Mouse (Mus musculus): ENCODE results near the gene Sprr2a2.
A peak's percentile ranks its signal among the peaks of the same experiment; 100 is the strongest.
"Not testable (repeated sequence)": the region's sequence is repeated elsewhere in the genome, so short reads cannot be mapped to it uniquely, and the experiment has no call there.

The Sprr2a2 gene

DNA sequence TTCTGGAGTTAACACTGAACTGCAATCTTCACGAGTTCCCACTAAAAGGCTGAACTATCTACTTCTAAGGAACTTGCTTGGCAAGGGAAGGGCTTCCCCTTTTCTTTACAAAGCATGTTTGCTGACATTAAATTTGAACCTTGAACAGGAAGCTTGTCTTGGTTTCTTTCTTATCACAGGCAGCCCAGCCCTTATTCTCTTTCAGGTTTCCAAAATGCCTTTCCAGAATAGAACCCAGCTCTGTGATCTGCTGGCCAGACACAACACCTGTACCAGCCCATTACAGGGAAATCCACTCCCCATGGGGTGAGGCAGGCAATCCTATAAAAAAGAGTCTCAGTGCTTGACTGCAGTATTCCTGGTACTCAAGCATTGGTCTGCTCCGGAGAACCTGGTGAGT is at the start of gene Sprr2a2, which contains the start of gene Sprr2a1:
Sprr2a2 (plus strand) TSS at position 352 of the 400 bp plus-strand sequence.
Sprr2a1 (plus strand) TSS at position 231 of the 400 bp plus-strand sequence.
- not testable (repeated sequence) for DNase-seq (ENCODE audit: low spot score)

- peak; percentile 65 for DNase-seq (ENCODE audit: low spot score)
Observed at GRCm38 (mm10) chr3:92169847-92170246, 45.9 kb upstream of the Sprr2a2 start.

DNA sequence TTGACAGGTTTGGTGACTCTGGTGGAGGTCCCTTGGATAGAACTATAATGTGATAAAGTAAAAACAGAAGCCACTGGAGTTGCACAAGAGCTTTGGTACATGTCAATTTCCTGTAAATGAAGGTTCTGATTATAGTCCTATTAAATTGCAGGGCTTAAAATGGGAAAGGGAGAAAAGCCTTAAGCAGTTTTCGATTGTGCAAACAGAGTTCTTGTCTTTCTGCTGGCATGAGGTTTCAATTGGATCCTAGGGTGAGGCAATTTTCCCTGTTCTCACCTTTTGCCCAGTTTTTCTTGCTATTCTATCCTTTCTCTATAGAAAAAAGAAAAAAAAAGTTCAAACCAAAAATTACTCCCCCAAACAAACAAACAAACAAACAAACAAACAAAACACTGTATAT is 38.8 kb upstream of the Sprr2a2 start:
- DNase-seq (ENCODE audit: low spot score): no peak

DNA sequence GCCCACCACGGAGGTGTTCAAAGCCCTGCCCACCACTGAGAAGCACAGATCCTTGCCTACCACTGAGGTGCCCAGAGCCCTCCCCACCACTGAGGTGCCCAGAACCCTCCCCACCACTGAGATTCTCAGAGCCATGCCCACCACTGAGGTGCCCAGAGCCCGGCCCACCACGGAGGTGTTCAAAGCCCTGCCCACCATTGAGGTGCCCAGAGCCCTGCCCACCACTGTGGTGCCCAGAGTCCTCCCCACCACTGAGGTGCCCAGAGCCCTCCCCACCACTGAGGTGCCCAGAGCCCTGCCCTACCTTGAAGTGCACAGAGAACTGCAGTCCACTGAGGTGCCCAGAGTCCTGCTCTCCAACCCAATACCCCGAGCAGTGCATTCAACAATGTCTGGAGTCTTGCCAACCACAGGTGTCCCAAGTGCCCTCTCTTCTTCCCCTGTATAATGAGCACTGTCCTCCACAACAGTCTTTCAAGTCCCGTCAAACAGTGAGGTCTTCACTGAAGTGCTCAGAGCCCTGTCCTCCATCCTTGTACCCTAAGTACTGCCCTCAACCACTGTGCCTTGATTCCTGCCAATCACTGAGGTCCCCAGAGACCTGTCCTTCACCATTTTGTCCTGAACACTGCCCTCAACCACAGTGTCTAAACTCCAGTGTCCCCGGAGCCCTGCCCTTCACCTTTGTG is 20.1 kb upstream of the Sprr2a2 start:
- no peak for DNase-seq (ENCODE audit: low spot score)

- DNase-seq (ENCODE audit: low spot score): not testable (repeated sequence)
Observed at GRCm38 (mm10) chr3:92211133-92211925, 4.4 kb upstream of the Sprr2a2 start.

DNA sequence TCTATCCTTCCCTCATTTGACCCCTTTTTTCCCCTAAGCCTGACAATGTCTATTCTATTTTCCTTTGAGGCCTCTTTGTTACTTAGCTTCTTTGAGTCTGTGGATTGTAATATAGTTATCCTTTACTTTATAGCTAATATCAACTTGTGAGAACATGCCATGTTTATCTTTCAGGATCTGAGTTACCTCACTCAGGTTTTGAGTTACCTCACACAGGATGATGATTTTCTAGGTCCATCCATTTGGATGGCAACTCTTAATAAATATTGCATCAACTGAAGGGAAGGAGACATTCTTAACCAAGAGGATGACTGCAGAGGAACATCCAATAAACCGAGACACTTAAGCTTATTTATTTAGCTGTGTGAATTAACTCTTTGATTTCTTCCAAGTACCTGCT is 3.7 kb upstream of the Sprr2a2 start:
- not testable (repeated sequence) for DNase-seq (ENCODE audit: low spot score)

- not testable (repeated sequence) for DNase-seq (ENCODE audit: low spot score)
Observed at GRCm38 (mm10) chr3:92213651-92214050, 2.1 kb upstream of the Sprr2a2 start.

DNA sequence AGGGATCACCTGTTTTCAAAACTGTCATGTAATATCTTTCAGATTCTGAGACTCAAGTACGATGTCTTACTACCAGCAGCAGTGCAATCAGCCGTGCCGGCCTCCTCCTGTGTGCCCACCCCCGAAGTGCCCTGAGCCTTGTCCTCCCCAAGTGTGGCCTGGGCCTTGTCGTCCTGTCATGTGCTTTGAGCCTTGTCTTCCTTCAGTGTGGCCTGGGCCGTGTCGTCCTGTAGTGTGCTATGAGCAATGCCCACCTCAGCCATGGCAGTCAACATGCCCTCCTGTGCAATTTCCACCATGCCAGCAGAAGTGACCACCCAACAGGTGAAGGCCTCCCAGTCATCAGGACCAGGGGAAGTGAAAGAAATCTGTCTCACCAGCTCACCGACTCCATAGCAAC is 3.3 kb downstream of the Sprr2a2 start:
- DNase-seq (ENCODE audit: low spot score): not testable (repeated sequence)

DNA sequence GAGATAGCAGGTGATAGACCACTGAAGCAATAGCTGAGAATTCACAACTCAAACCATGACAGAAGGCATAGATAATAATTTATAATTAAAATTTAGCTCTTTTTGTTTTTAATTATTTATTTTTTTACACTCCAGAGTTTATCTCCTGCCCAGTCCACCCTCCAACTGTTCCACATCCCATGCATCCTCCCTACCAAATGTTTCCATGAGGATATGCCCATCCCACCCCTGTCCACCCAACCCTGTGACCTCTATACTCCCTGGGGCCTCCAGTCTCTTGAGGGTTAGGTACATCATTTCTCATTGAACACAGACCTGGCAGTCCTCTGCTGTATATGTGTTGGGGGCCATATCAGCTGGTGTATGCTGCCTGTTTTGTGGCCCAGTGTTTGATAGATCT is 8.0 kb downstream of the Sprr2a2 start:
- DNase-seq (ENCODE audit: low spot score): not testable (repeated sequence)

GRCm38 (mm10) chr3:92227410-92227809 is 11.7 kb downstream of the Sprr2a2 start:
- not testable (repeated sequence) for DNase-seq (ENCODE audit: low spot score)

DNA sequence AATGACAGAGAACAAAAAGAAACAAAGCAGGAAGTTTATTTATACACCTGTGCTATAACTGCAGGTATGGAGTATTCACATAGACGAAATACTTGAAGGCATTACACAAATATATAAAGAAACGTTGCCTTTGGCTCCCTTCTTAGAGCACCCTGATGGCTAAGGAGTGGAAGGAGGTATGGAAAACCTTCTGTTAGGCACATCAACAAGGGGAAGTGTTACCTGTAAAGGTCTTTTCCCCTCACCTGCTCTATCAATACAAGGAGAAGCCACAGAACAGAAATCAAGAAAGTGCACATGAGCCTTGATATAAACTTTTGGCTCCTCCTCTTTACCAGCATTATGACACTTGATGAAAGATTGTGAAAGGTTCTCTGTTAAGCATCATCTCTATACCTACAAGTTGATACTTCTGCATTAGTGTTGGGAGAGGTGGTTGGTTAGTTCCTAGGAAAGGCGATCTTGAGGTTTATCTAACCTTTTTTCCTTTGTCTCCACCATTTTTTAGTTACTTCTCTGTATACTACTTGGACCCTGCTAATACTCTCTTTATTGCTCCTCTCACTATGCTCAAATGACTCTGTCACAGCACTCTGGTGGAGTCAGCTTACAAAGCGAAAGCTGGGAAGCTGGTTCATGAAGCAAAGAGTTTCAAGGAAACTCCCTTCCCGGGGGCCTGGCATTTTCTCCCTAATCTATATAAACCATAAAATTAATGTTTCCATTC is 20.9 kb downstream of the Sprr2a2 start:
- DNase-seq (ENCODE audit: low spot score): not testable (repeated sequence)

DNA sequence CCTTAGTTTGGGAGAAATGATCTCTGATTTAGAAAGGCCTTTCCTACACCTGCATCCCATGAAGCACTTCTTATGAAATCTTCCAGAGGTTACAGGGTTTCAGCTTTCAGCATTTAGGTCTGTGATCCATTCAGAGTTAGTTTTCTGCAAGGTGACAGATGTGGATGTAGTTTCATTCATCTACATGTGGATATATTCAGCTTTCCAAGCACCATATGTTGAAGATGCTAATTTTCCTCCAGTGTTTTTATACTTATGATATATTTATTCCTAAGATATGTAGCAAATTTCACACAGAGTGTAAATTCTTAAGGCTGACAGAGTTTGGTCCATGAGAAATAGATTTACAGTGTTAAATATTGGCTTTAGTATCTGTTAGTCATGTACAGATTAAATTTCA is 23.0 kb downstream of the Sprr2a2 start:
- not testable (repeated sequence) for DNase-seq (ENCODE audit: low spot score)

DNA sequence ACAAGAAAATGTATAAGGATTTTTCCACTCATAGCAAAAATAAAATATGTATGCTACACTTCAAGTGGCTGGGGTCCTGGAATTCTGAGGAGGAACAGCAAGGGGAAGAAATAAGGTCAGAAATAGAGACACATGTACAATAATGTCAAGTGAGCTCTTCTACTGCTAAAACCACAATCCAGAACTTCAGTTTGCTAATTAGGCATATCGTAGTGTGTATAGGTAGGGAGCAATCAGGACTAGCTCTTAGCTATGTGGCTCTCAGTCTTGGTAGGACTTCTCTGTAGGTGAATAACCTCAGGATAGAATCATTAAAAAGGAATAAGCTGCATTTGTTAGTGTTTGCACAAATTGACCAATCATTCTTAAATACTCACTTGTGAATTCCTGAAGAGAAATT is 23.5 kb downstream of the Sprr2a2 start:
- not testable (repeated sequence) for DNase-seq (ENCODE audit: low spot score)

DNA sequence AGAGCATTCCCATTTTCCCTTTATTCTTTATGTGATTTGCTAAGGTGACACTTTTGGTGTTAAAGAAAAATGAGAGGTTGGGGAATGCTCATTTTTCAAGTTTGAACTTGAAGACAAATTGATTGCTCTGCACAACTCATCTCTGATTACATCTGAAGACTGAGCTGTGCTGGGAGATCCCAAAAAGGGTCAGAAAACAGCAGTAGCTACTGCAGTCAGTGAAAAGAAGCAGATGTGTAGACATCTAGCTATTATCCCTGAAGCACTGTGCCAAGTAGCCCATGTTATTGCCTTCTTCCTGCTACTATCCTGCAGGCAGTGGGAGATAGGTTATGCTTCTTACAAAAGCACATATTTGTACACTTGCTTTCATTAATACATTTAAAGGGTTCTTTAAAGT is 29.1 kb downstream of the Sprr2a2 start:
- not testable (repeated sequence) for DNase-seq (ENCODE audit: low spot score)

DNA sequence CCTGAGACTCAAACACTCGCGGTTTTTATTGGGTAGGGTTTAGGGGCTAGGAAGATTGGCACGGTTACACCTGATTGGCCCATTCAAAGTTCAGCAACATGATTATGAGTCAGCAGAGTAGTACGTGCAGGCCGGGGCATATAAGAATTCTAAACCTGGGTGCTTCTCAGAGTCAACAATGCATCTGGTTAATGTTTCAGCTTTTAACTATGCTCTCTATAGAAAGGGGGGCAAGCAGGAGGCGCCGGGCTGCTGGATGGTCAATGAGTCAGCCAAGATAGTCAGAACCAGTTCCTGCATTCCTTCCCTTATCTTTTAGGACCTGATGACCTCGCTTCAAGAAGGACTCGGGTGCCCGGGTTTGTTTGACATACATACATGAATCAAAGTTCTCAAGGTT is 30.5 kb downstream of the Sprr2a2 start:
- not testable (repeated sequence) for DNase-seq (ENCODE audit: low spot score)

DNA sequence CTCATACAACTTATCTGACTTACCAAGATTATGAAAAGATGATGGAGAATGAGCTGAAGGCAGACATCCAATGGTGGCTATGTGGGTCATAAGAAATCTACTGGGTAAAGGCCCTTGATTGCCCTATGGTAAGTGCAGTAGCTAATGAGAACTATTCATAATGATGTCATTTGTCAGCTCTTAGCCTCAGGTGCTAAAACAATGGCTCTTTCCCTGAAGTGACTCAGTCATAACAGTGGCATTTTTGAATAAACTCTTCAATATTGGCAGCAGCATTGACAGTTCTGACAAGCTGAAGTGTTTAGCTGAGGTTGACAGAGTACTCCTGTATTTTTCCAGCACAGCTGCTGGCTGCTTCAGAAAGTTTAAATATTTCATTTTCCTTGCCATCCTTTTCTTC is 32.8 kb downstream of the Sprr2a2 start:
- DNase-seq (ENCODE audit: low spot score): not testable (repeated sequence)

DNA sequence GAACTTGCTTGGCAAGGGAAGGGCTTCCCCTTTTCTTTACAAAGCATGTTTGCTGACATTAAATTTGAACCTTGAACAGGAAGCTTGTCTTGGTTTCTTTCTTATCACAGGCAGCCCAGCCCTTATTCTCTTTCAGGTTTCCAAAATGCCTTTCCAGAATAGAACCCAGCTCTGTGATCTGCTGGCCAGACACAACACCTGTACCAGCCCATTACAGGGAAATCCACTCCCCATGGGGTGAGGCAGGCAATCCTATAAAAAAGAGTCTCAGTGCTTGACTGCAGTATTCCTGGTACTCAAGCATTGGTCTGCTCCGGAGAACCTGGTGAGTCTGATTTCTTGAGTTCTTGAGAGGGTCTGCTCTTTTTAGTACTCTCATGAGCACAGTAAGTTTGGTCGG is 34.7 kb downstream of the Sprr2a2 start:
- not testable (repeated sequence) for DNase-seq (ENCODE audit: low spot score)

DNA sequence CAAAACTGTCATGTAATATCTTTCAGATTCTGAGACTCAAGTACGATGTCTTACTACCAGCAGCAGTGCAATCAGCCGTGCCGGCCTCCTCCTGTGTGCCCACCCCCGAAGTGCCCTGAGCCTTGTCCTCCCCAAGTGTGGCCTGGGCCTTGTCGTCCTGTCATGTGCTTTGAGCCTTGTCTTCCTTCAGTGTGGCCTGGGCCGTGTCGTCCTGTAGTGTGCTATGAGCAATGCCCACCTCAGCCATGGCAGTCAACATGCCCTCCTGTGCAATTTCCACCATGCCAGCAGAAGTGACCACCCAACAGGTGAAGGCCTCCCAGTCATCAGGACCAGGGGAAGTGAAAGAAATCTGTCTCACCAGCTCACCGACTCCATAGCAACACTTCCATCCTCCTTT is 38.1 kb downstream of the Sprr2a2 start:
- DNase-seq (ENCODE audit: low spot score): not testable (repeated sequence)

DNA sequence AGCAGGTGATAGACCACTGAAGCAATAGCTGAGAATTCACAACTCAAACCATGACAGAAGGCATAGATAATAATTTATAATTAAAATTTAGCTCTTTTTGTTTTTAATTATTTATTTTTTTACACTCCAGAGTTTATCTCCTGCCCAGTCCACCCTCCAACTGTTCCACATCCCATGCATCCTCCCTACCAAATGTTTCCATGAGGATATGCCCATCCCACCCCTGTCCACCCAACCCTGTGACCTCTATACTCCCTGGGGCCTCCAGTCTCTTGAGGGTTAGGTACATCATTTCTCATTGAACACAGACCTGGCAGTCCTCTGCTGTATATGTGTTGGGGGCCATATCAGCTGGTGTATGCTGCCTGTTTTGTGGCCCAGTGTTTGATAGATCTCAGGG is 42.8 kb downstream of the Sprr2a2 start:
- DNase-seq (ENCODE audit: low spot score): not testable (repeated sequence)

- not testable (repeated sequence) for DNase-seq (ENCODE audit: low spot score)
Observed at GRCm38 (mm10) chr3:92263462-92263861, 47.7 kb downstream of the Sprr2a2 start.

- not testable (repeated sequence) for DNase-seq (ENCODE audit: low spot score)
Observed at GRCm38 (mm10) chr3:92271414-92271985, 55.8 kb downstream of the Sprr2a2 start.

DNA sequence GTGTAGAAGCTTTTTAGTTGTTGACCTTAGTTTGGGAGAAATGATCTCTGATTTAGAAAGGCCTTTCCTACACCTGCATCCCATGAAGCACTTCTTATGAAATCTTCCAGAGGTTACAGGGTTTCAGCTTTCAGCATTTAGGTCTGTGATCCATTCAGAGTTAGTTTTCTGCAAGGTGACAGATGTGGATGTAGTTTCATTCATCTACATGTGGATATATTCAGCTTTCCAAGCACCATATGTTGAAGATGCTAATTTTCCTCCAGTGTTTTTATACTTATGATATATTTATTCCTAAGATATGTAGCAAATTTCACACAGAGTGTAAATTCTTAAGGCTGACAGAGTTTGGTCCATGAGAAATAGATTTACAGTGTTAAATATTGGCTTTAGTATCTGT is 57.8 kb downstream of the Sprr2a2 start:
- DNase-seq (ENCODE audit: low spot score): not testable (repeated sequence)
